Mouse (Mus musculus): ENCODE results near the gene Gm49395. TPM values are rescaled to one million over a fixed set of nuclear protein-coding genes. Genes with fewer than 3 reads are reported as not detected.
A peak's percentile ranks its signal among the peaks of the same experiment; 100 is the strongest.

The Gm49395 gene
- polyA plus RNA-seq (2015; fragmentation: Nextera tagmentation; extraction: Ambion mirVana): 6.7 and 8.8 TPM in 2 replicates

- H3K27ac ChIP-seq (ENCODE audit: low read length): peak within 1 kb of the TSS; percentile 95
- H3K36me3 ChIP-seq (ENCODE audit: insufficient read depth, low read length): no peaks in the 10 kb centered on the region
- under 1% methylated on average over 39 of the region's 39 CpGs for WGBS
- H3K4me3 ChIP-seq (ENCODE audit: low read length): peak within 1 kb of the TSS; percentile 82
- ATAC-seq (ENCODE audit: low FRiP score, low TSS enrichment): peak; percentile 94
- H3K4me1 ChIP-seq (ENCODE audit: insufficient read depth, low read length): peaks cover 23% of the 10 kb centered on the region
- no peaks in the 10 kb centered on the region for H3K9me3 ChIP-seq (ENCODE audit: low read length)
- H3K27me3 ChIP-seq (ENCODE audit: insufficient read depth, low read length): no peaks in the 10 kb centered on the region
- H3K9ac ChIP-seq (replicated peaks; ENCODE audit: low read length): peak within 1 kb of the TSS; percentile 89
- H3K4me2 ChIP-seq (replicated peaks; ENCODE audit: low read depth, low read length): peak within 1 kb of the TSS; percentile 70
These were observed at the start of gene Gm49395, which contains the start of gene Itga1 for GRCm38 (mm10) chr13:115101355-115102191. Gm49395 (minus strand) TSS chr13:115101921. Itga1 (minus strand) TSS chr13:115101964.

GRCm38 (mm10) chr13:115150602-115151001, 48.9 kb upstream of the Gm49395 start:
- Histone ChIP-seq H3K27me3 (ENCODE audit: insufficient read depth, low read length) (no peaks in the 10 kb centered on the region), H3K4me3 (ENCODE audit: low read length) (no peak overlapping the region), H3K4me1 (ENCODE audit: insufficient read depth, low read length) (no peaks in the 10 kb centered on the region), H3K9me3 (ENCODE audit: low read length) (no peaks in the 10 kb centered on the region), H3K9ac (replicated peaks; ENCODE audit: low read length) (no peak overlapping the region), H3K27ac (ENCODE audit: low read length) (no peak overlapping the region), H3K4me2 (replicated peaks; ENCODE audit: low read depth, low read length) (no peak overlapping the region), H3K36me3 (ENCODE audit: insufficient read depth, low read length) (no peaks in the 10 kb centered on the region)
- no peak for ATAC-seq (ENCODE audit: low FRiP score, low TSS enrichment)
- 76% methylated on average over 1 of the region's 1 CpGs for whole genome bisulfite sequencing

- 88% methylated on average over 6 of the region's 6 CpGs for WGBS
- Histone ChIP-seq H3K4me3 (ENCODE audit: low read length) (no peak overlapping the region), H3K4me2 (replicated peaks; ENCODE audit: low read depth, low read length) (no peak overlapping the region), H3K27ac (ENCODE audit: low read length) (no peak overlapping the region), H3K9me3 (ENCODE audit: low read length) (no peaks in the 10 kb centered on the region), H3K9ac (replicated peaks; ENCODE audit: low read length) (no peak overlapping the region), H3K27me3 (ENCODE audit: insufficient read depth, low read length) (no peaks in the 10 kb centered on the region), H3K36me3 (ENCODE audit: insufficient read depth, low read length) (no peaks in the 10 kb centered on the region), H3K4me1 (ENCODE audit: insufficient read depth, low read length) (no peaks in the 10 kb centered on the region)
- ATAC-seq (ENCODE audit: low FRiP score, low TSS enrichment): no peak
These were observed 48.1 kb upstream of the Gm49395 start for GRCm38 (mm10) chr13:115149849-115150248.

GRCm38 (mm10) chr13:115143575-115143974, 41.9 kb upstream of the Gm49395 start:
- ATAC-seq (ENCODE audit: low FRiP score, low TSS enrichment): peak; percentile 70; the same call in 1 of the 2 replicates

GRCm38 (mm10) chr13:115142066-115142465, 40.3 kb upstream of the Gm49395 start:
- no peak overlapping the region for H3K4me2 ChIP-seq (replicated peaks; ENCODE audit: low read depth, low read length)
- H3K4me3 ChIP-seq (ENCODE audit: low read length): no peak overlapping the region
- H3K9ac ChIP-seq (replicated peaks; ENCODE audit: low read length): no peak overlapping the region
- H3K27ac ChIP-seq (ENCODE audit: low read length): no peak overlapping the region
- no peaks in the 10 kb centered on the region for H3K27me3 ChIP-seq (ENCODE audit: insufficient read depth, low read length)
- no peaks in the 10 kb centered on the region for H3K4me1 ChIP-seq (ENCODE audit: insufficient read depth, low read length)
- H3K9me3 ChIP-seq (ENCODE audit: low read length): no peaks in the 10 kb centered on the region
- 91% methylated on average over 3 of the region's 3 CpGs for WGBS
- H3K36me3 ChIP-seq (ENCODE audit: insufficient read depth, low read length): no peaks in the 10 kb centered on the region
- no peak for ATAC-seq (ENCODE audit: low FRiP score, low TSS enrichment)

More at GRCm38 (mm10) chr13:115143575-115143974, 41.9 kb upstream of the Gm49395 start:
- Histone ChIP-seq H3K36me3 (ENCODE audit: insufficient read depth, low read length) (no peaks in the 10 kb centered on the region), H3K27me3 (ENCODE audit: insufficient read depth, low read length) (no peaks in the 10 kb centered on the region), H3K9ac (replicated peaks; ENCODE audit: low read length) (no peak overlapping the region), H3K4me1 (ENCODE audit: insufficient read depth, low read length) (no peaks in the 10 kb centered on the region), H3K4me2 (replicated peaks; ENCODE audit: low read depth, low read length) (no peak overlapping the region), H3K9me3 (ENCODE audit: low read length) (no peaks in the 10 kb centered on the region), H3K4me3 (ENCODE audit: low read length) (no peak overlapping the region), H3K27ac (ENCODE audit: low read length) (no peak overlapping the region)
- 72% methylated on average over 2 of the region's 2 CpGs for WGBS

DNA sequence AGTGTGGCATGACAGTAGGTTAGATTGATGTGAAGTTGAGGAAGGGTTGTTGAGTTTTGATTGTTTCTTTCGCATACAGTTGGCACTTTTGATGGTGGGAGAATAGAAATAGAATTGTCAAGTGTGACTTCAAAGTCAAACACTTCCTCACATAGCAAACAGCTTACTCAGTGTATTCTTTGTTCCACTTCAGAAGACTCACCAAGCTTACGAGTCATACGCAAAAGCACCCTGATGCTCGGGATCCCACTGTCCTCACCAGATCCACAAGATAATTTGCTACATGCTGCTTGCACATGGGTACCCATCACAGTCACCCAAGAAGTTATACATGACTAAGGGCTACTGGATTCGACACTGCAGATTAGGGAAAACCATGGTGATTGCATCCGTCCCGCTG, 36.8 kb upstream of the Gm49395 start:
- H3K27me3 ChIP-seq (ENCODE audit: insufficient read depth, low read length): no peaks in the 10 kb centered on the region
- ATAC-seq (ENCODE audit: low FRiP score, low TSS enrichment): no peak
- H3K4me3 ChIP-seq (ENCODE audit: low read length): no peak overlapping the region
- no peak overlapping the region for H3K4me2 ChIP-seq (replicated peaks; ENCODE audit: low read depth, low read length)
- no peaks in the 10 kb centered on the region for H3K4me1 ChIP-seq (ENCODE audit: insufficient read depth, low read length)
- no peaks in the 10 kb centered on the region for H3K36me3 ChIP-seq (ENCODE audit: insufficient read depth, low read length)
- no peak overlapping the region for H3K27ac ChIP-seq (ENCODE audit: low read length)
- no peaks in the 10 kb centered on the region for H3K9me3 ChIP-seq (ENCODE audit: low read length)
- H3K9ac ChIP-seq (replicated peaks; ENCODE audit: low read length): no peak overlapping the region
- WGBS: 88% methylated on average over 7 of the region's 7 CpGs

- 78% methylated on average over 3 of the region's 3 CpGs for WGBS
- no peak for ATAC-seq (ENCODE audit: low FRiP score, low TSS enrichment)
- no peak overlapping the region for H3K27ac ChIP-seq (ENCODE audit: low read length)
- no peaks in the 10 kb centered on the region for H3K9me3 ChIP-seq (ENCODE audit: low read length)
- H3K27me3 ChIP-seq (ENCODE audit: insufficient read depth, low read length): no peaks in the 10 kb centered on the region
- no peak overlapping the region for H3K4me3 ChIP-seq (ENCODE audit: low read length)
- no peak overlapping the region for H3K4me2 ChIP-seq (replicated peaks; ENCODE audit: low read depth, low read length)
- H3K36me3 ChIP-seq (ENCODE audit: insufficient read depth, low read length): no peaks in the 10 kb centered on the region
- H3K4me1 ChIP-seq (ENCODE audit: insufficient read depth, low read length): no peaks in the 10 kb centered on the region
- H3K9ac ChIP-seq (replicated peaks; ENCODE audit: low read length): no peak overlapping the region
These were observed 35.0 kb upstream of the Gm49395 start for GRCm38 (mm10) chr13:115136761-115137160.

GRCm38 (mm10) chr13:115132435-115132834, 30.7 kb upstream of the Gm49395 start:
- Histone ChIP-seq H3K36me3 (ENCODE audit: insufficient read depth, low read length) (no peaks in the 10 kb centered on the region), H3K4me3 (ENCODE audit: low read length) (no peak overlapping the region), H3K9me3 (ENCODE audit: low read length) (no peaks in the 10 kb centered on the region), H3K9ac (replicated peaks; ENCODE audit: low read length) (no peak overlapping the region), H3K4me2 (replicated peaks; ENCODE audit: low read depth, low read length) (0 out of 2 replicates have a peak overlapping the region, but pooled peaks have one; percentile 15), H3K27me3 (ENCODE audit: insufficient read depth, low read length) (no peaks in the 10 kb centered on the region), H3K27ac (ENCODE audit: low read length) (peak overlapping the region; percentile 75; the same call in 1 of the 2 replicates), H3K4me1 (ENCODE audit: insufficient read depth, low read length) (no peaks in the 10 kb centered on the region)
- 5% methylated on average over 5 of the region's 5 CpGs for WGBS
- ATAC-seq (ENCODE audit: low FRiP score, low TSS enrichment): peak; percentile 91

DNA sequence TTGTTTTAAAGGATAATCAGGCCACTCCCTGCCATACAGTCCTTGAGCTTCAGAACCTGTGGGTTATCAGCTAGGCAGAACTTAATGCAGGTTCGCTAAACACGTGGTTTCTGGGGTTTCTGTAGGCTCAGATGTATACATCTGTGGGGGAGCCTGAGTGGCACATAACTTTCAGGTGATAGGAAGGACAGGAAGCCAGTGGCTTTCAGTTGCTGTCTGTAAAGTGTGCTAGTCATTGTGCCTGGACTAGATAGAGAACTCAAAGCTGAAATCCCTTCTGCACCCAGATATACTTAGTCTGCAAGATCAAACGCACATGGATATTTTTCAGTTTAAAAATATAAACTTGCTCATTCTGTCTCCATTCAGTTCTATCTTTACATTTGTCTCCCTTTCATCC, 29.7 kb upstream of the Gm49395 start:
- no peak overlapping the region for H3K4me2 ChIP-seq (replicated peaks; ENCODE audit: low read depth, low read length)
- 70% methylated on average over 3 of the region's 3 CpGs for WGBS
- no peaks in the 10 kb centered on the region for H3K4me1 ChIP-seq (ENCODE audit: insufficient read depth, low read length)
- no peak overlapping the region for H3K4me3 ChIP-seq (ENCODE audit: low read length)
- H3K9ac ChIP-seq (replicated peaks; ENCODE audit: low read length): no peak overlapping the region
- ATAC-seq (ENCODE audit: low FRiP score, low TSS enrichment): no peak
- H3K27ac ChIP-seq (ENCODE audit: low read length): no peak overlapping the region
- no peaks in the 10 kb centered on the region for H3K36me3 ChIP-seq (ENCODE audit: insufficient read depth, low read length)
- no peaks in the 10 kb centered on the region for H3K27me3 ChIP-seq (ENCODE audit: insufficient read depth, low read length)
- H3K9me3 ChIP-seq (ENCODE audit: low read length): no peaks in the 10 kb centered on the region

DNA sequence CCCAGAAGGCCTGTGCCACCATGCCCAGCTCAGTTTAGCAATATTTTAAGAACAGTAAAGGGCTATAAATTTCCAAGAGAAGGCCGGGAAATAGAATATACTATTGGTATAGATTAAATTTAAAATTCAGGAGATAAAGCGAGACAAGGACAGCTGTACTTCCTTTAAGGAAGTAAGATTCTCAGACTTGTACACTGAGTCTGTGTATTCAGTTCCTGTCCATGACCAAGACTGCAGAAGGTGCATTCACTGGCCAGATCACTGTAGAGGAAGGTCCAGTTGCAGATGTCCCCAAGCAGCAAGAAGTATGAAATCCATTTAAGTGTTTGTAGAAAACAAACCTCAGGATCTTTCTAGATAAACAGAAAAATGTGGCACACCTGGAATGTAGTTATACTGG, 28.3 kb upstream of the Gm49395 start:
- ATAC-seq (ENCODE audit: low FRiP score, low TSS enrichment): no peak
- no peak overlapping the region for H3K4me2 ChIP-seq (replicated peaks; ENCODE audit: low read depth, low read length)
- no peak overlapping the region for H3K27ac ChIP-seq (ENCODE audit: low read length)
- H3K4me1 ChIP-seq (ENCODE audit: insufficient read depth, low read length): no peaks in the 10 kb centered on the region
- H3K36me3 ChIP-seq (ENCODE audit: insufficient read depth, low read length): no peaks in the 10 kb centered on the region
- H3K9ac ChIP-seq (replicated peaks; ENCODE audit: low read length): no peak overlapping the region
- no peaks in the 10 kb centered on the region for H3K27me3 ChIP-seq (ENCODE audit: insufficient read depth, low read length)
- H3K4me3 ChIP-seq (ENCODE audit: low read length): no peak overlapping the region
- 74% methylated on average over 2 of the region's 2 CpGs for WGBS
- no peaks in the 10 kb centered on the region for H3K9me3 ChIP-seq (ENCODE audit: low read length)

Data from kidney, embryonic 16.5 days (tissue).